ENCODE assay signal across 8 mouse cellular contexts in genomic region chr17:84149566-84149965, GRCm38 (mm10). TPM values are rescaled to one million over a fixed set of nuclear protein-coding genes. Genes with fewer than 3 reads are reported as not detected.
DNase-seq lines count a peak whose midpoint lies in the region; ATAC-seq and TF ChIP-seq lines count a peak whose summit lies in the region.

No protein-coding gene starts in this region.

- peak overlapping the region; percentile 86 for H3K27ac ChIP-seq in heart, embryonic 12.5 days (ENCODE audit: poor library complexity, severe bottlenecking)
- 0 out of 2 replicates have a peak overlapping the region, but pooled peaks have one; percentile 70 for H3K27ac ChIP-seq in lung, postnatal 0 days (ENCODE audit: low read length)
- H3K27ac ChIP-seq in embryonic facial prominence, embryonic 15.5 days (replicated peaks), result peak overlapping the region; percentile 90
- H3K27ac ChIP-seq in liver, postnatal 0 days (ENCODE audit: low read depth), result peak overlapping the region; percentile 81

- H3K9me3 ChIP-seq in heart, embryonic 12.5 days (replicated peaks), result no peaks in the 10 kb centered on the region
- no peaks in the 10 kb centered on the region for H3K9me3 ChIP-seq in lung, postnatal 0 days (ENCODE audit: low read length)
- H3K9me3 ChIP-seq in embryonic facial prominence, embryonic 15.5 days (replicated peaks), result no peaks in the 10 kb centered on the region
- no peaks in the 10 kb centered on the region for H3K9me3 ChIP-seq in liver, postnatal 0 days (ENCODE audit: low read length)

- H3K9ac ChIP-seq in heart, embryonic 12.5 days, result no peak overlapping the region
- no peak overlapping the region for H3K9ac ChIP-seq in lung, postnatal 0 days (replicated peaks; ENCODE audit: low read depth)
- H3K9ac ChIP-seq in embryonic facial prominence, embryonic 15.5 days, result no peak overlapping the region
- H3K9ac ChIP-seq in liver, postnatal 0 days (replicated peaks), result 0 out of 2 replicates have a peak overlapping the region, but pooled peaks have one; percentile 22

- WGBS in heart, embryonic 12.5 days, result 47% methylated on average over 5 of the region's 5 CpGs
- WGBS in lung, postnatal 0 days, result 68% methylated on average over 5 of the region's 5 CpGs
- WGBS in embryonic facial prominence, embryonic 15.5 days, result 41% methylated on average over 5 of the region's 5 CpGs
- WGBS in liver, postnatal 0 days (ENCODE audit: insufficient replicate concordance), result 68% methylated on average over 5 of the region's 5 CpGs

- no peak for TF ChIP-seq CTCF in lung, postnatal 0 days (IDR thresholded peaks at IDR 0.05)
- TF ChIP-seq CTCF in liver, postnatal 0 days (IDR thresholded peaks at IDR 0.05; ENCODE audit: low read depth), result no peak

- TF ChIP-seq EP300 in lung, postnatal 0 days (IDR thresholded peaks at IDR 0.05), result no peak
- TF ChIP-seq EP300 in liver, postnatal 0 days (IDR thresholded peaks at IDR 0.05; ENCODE audit: low read depth), result no peak

- H3K36me3 ChIP-seq in heart, embryonic 12.5 days, result no peaks in the 10 kb centered on the region
- no peaks in the 10 kb centered on the region for H3K36me3 ChIP-seq in lung, postnatal 0 days (ENCODE audit: insufficient read depth, low read length)
- no peaks in the 10 kb centered on the region for H3K36me3 ChIP-seq in embryonic facial prominence, embryonic 15.5 days
- H3K36me3 ChIP-seq in liver, postnatal 0 days (replicated peaks; ENCODE audit: insufficient read depth, low read length), result no peaks in the 10 kb centered on the region

- H3K27me3 ChIP-seq in heart, embryonic 12.5 days (replicated peaks), result no peaks in the 10 kb centered on the region; the same call in 1 of the 2 replicates
- 0 out of 2 replicates have a peak, but pooled peaks cover 3% of the 10 kb centered on the region for H3K27me3 ChIP-seq in lung, postnatal 0 days (replicated peaks; ENCODE audit: insufficient read depth, low read length)
- no peaks in the 10 kb centered on the region for H3K27me3 ChIP-seq in embryonic facial prominence, embryonic 15.5 days
- no peaks in the 10 kb centered on the region for H3K27me3 ChIP-seq in liver, postnatal 0 days (ENCODE audit: insufficient read depth, low read length)

- ATAC-seq in heart, embryonic 12.5 days (ENCODE audit: insufficient number of reproducible peaks, low FRiP score), result no peak
- no peak for ATAC-seq in lung, postnatal 0 days
- no peak for ATAC-seq in embryonic facial prominence, embryonic 15.5 days (ENCODE audit: insufficient number of reproducible peaks, low FRiP score, low TSS enrichment, low read depth)
- ATAC-seq in liver, postnatal 0 days, result no peak
- ATAC-seq in megakaryocyte-erythroid progenitor cell, adult 5-6 weeks (replicated peaks; ENCODE audit: low FRiP score, low TSS enrichment, poor library complexity, severe bottlenecking), result no peak

- DNase-seq in heart, adult 8-10 months (ENCODE audit: low spot score), result no peak
- no peak for DNase-seq in lung, postnatal 0 days (ENCODE audit: low spot score)
- DNase-seq in lung, postnatal 14 days, result no peak
- no peak for DNase-seq in liver, postnatal 0 days
- no peak for DNase-seq in left cerebral cortex, adult 8-10 months (ENCODE audit: low spot score in 2 of 2)

- no peak overlapping the region for H3K4me2 ChIP-seq in heart, embryonic 12.5 days
- no peak overlapping the region for H3K4me2 ChIP-seq in lung, postnatal 0 days (replicated peaks; ENCODE audit: low read depth, low read length)
- H3K4me2 ChIP-seq in embryonic facial prominence, embryonic 15.5 days (replicated peaks), result no peak overlapping the region
- H3K4me2 ChIP-seq in liver, postnatal 0 days (ENCODE audit: low read depth, low read length), result no peak overlapping the region

- H3K4me1 ChIP-seq in heart, embryonic 12.5 days (replicated peaks), result peaks cover 78% of the 10 kb centered on the region
- peaks cover 26% of the 10 kb centered on the region for H3K4me1 ChIP-seq in lung, postnatal 0 days (ENCODE audit: insufficient read depth, low read depth, low read length)
- peaks cover 51% of the 10 kb centered on the region for H3K4me1 ChIP-seq in embryonic facial prominence, embryonic 15.5 days
- peaks cover 90% of the 10 kb centered on the region for H3K4me1 ChIP-seq in liver, postnatal 0 days (ENCODE audit: insufficient read depth)

- no peak overlapping the region for H3K4me3 ChIP-seq in heart, embryonic 12.5 days
- no peak overlapping the region for H3K4me3 ChIP-seq in lung, postnatal 0 days (ENCODE audit: low read depth, low read length)
- no peak overlapping the region for H3K4me3 ChIP-seq in embryonic facial prominence, embryonic 15.5 days (replicated peaks)
- H3K4me3 ChIP-seq in liver, postnatal 0 days (ENCODE audit: low read depth, low read length), result no peak overlapping the region

RNA-seq across cellular contexts. Expression of gene Zfp36l2, which starts 38.2 kb away (rescaled TPM):
- 10.3 and 10.5 TPM in 2 replicates for polyA plus RNA-seq in heart, embryonic 12.5 days (2016; fragmentation: Nextera tagmentation; extraction: Ambion mirVana)
- 10 to 100 TPM; 23.5 to 25.4 (median 24.4) TPM for total RNA-seq in heart, adult 8-10 months (2022)
- polyA plus RNA-seq in lung, postnatal 0 days (2015; fragmentation: Nextera tagmentation; extraction: Ambion mirVana), result 15.6 and 17.5 TPM in 2 replicates
- 22.8 and 23.1 TPM in 2 replicates for polyA plus RNA-seq in embryonic facial prominence, embryonic 15.5 days (2015; fragmentation: Nextera tagmentation; extraction: Ambion mirVana)
- polyA plus RNA-seq in liver, postnatal 0 days (2015; fragmentation: Nextera tagmentation; extraction: Ambion mirVana), result 7.6 and 7.7 TPM in 2 replicates
- total RNA-seq in megakaryocyte-erythroid progenitor cell, adult 5-6 weeks (2014; fragmentation: Nextera tagmentation), result 136 and 142 TPM in 2 replicates
- 97.7 and 143 TPM in 2 replicates for total RNA-seq in megakaryocyte-erythroid progenitor cell, adult 5-6 weeks (2017)
- total RNA-seq in left cerebral cortex, adult 8-10 months (2022), result 10 to 100 TPM; 19.9 to 27.1 (median 24.2) TPM
